Mouse (Mus musculus): ENCODE measurements around the gene Arfgef3. TPM values are rescaled to one million over a fixed set of nuclear protein-coding genes. Genes with fewer than 3 reads are reported as not detected.
"Not testable (repeated sequence)": the region's sequence is repeated elsewhere in the genome, so short reads cannot be mapped to it uniquely, and the experiment has no call there.

Gene Arfgef3
- total RNA-seq, 2 experiments from 2014 or later: 2.1 TPM

GRCm38 (mm10) chr10:18572581-18572980 is 171.2 kb downstream of the Arfgef3 start:
- no peak for DNase-seq

GRCm38 (mm10) chr10:18562940-18563339 is 180.8 kb downstream of the Arfgef3 start:
- peak; percentile 64 for DNase-seq

- DNase-seq: no peak
Measured at GRCm38 (mm10) chr10:18561445-18561844, 182.3 kb downstream of the Arfgef3 start.

GRCm38 (mm10) chr10:18559076-18559475 is 184.7 kb downstream of the Arfgef3 start:
- DNase-seq: not testable (repeated sequence)

- no peak for DNase-seq
Measured at GRCm38 (mm10) chr10:18549321-18550216, 194.2 kb downstream of the Arfgef3 start.

- DNase-seq: no peak
Measured at GRCm38 (mm10) chr10:18547381-18547780, 196.4 kb downstream of the Arfgef3 start.

GRCm38 (mm10) chr10:18545813-18546235 is 197.9 kb downstream of the Arfgef3 start, which contains the start of gene Hebp2:
Hebp2 (minus strand) TSS chr10:18546076.
- DNase-seq: peak; percentile 77

GRCm38 (mm10) chr10:18545309-18545708 is 198.4 kb downstream of the Arfgef3 start:
- DNase-seq: no peak

GRCm38 (mm10) chr10:18536889-18537288 is 206.9 kb downstream of the Arfgef3 start:
- no peak for DNase-seq

GRCm38 (mm10) chr10:18532293-18532692 is 211.5 kb downstream of the Arfgef3 start:
- no peak for DNase-seq

Other genes starting within 250 kb of the Arfgef3 start
- 1 to 10 TPM; 4.4 to 5.5 TPM for gene Hebp2, start 197.9 kb downstream of the Arfgef3 start, total RNA-seq (2021)
- not detected for gene Gm4922, start 42.8 kb upstream of the Arfgef3 start, total RNA-seq (2021)
- 100 to 1,000 TPM; 226 to 239 TPM for gene Perp, start 101.1 kb upstream of the Arfgef3 start, total RNA-seq (2021)

All from heart, postnatal 4 days (tissue).